Mouse (Mus musculus): ENCODE measurements around the gene Nfkb1.

DNA sequence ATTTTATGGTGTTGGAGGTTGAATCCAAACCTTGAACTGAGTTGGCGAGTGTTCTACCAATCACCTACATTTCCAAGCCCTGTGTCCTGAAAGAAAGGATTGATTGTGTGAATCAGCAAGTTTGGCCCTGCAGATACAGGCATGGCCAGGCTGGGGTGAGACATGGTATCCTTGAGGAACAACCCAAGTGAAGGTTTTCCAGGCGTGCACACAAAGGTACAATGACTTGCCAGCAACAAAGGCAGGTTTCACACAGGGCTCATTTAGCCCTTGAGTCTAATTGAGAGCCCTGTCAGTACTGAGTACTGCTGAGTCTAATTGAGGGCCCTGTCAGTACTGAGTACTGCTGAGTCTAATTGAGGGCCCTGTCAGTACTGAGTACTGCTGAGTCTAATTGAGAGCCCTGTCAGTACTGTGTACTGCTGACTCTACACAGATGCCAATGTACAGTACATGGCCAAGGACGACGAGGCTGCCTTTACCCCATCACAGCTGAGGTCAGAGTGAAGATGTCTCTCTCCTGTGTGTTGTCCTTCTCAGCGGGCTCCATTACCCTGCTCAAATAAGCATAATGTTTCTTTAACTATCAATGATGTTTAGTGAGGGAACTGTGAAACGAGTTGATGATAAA is 11.0 kb downstream of the Nfkb1 start:
- no peak for TF ChIP-seq CTCF (IDR thresholded peaks at IDR 0.05)
- no peak for TF ChIP-seq EP300 (IDR thresholded peaks at IDR 0.05)
